32 mouse cellular contexts compared by ENCODE assay signal in genomic region chr1:16016366-16016765, GRCm38 (mm10).
"Had no signal": no experiment of that assay in that cellular context is flagged by ENCODE, and none has a peak within 500 bp of the region (broad histone marks: within the 10 kb centered on the region; RNA-seq: fewer than 3 reads in every experiment).

No protein-coding gene starts in this region.

- H3K4me2 ChIP-seq: limb, embryonic 12.5 days; limb, embryonic 13.5 days; limb, embryonic 15.5 days; liver, embryonic 11.5 days; liver, embryonic 12.5 days; liver, embryonic 13.5 days; liver, embryonic 15.5 days; lung, embryonic 14.5 days; lung, embryonic 15.5 days; midbrain, embryonic 11.5 days; midbrain, embryonic 12.5 days; midbrain, embryonic 13.5 days; midbrain, embryonic 15.5 days; neural tube, embryonic 12.5 days; neural tube, embryonic 13.5 days had no signal

- H3K9ac ChIP-seq: limb, embryonic 12.5 days; limb, embryonic 13.5 days; limb, embryonic 15.5 days; liver, embryonic 12.5 days; liver, embryonic 13.5 days; liver, embryonic 14.5 days; liver, embryonic 15.5 days; lung, embryonic 14.5 days; lung, embryonic 15.5 days; midbrain, embryonic 12.5 days; midbrain, embryonic 13.5 days; midbrain, embryonic 15.5 days; neural tube, embryonic 12.5 days; neural tube, embryonic 13.5 days had no signal

- H3K27me3 ChIP-seq: limb, embryonic 12.5 days; limb, embryonic 13.5 days; limb, embryonic 15.5 days; liver, embryonic 12.5 days; liver, embryonic 13.5 days; liver, embryonic 15.5 days; lung, embryonic 15.5 days; megakaryocyte, embryonic 14.5 days; midbrain, embryonic 12.5 days; midbrain, embryonic 13.5 days; midbrain, embryonic 15.5 days; neural tube, embryonic 12.5 days; neural tube, embryonic 13.5 days had no signal

- H3K4me1 ChIP-seq: limb, embryonic 10.5 days; limb, embryonic 12.5 days; limb, embryonic 13.5 days; limb, embryonic 15.5 days; liver, embryonic 12.5 days; liver, embryonic 13.5 days; liver, embryonic 15.5 days; lung, embryonic 15.5 days; megakaryocyte, embryonic 14.5 days; midbrain, embryonic 10.5 days; midbrain, embryonic 12.5 days; midbrain, embryonic 13.5 days; midbrain, embryonic 15.5 days; neural tube, embryonic 12.5 days; neural tube, embryonic 13.5 days had no signal

- H3K36me3 ChIP-seq: limb, embryonic 10.5 days; limb, embryonic 12.5 days; limb, embryonic 13.5 days; limb, embryonic 15.5 days; liver, embryonic 12.5 days; liver, embryonic 13.5 days; liver, embryonic 15.5 days; lung, embryonic 15.5 days; midbrain, embryonic 10.5 days; midbrain, embryonic 12.5 days; midbrain, embryonic 13.5 days; midbrain, embryonic 15.5 days; neural tube, embryonic 12.5 days; neural tube, embryonic 13.5 days had no signal

- ATAC-seq: liver, embryonic 12.5 days; lung, postnatal 0 days; midbrain, embryonic 13.5 days; midbrain, embryonic 15.5 days; midbrain, embryonic 16.5 days had no signal

- DNase-seq: left cerebral cortex, postnatal 4 days; liver; liver, embryonic 13.5 days; lung, adult 18-20 months; lung, adult 2 months; lung, embryonic 14.5 days; lung, postnatal 10 days; lung, postnatal 14 days; lung, postnatal 36 days; lung, postnatal 4 days; midbrain, embryonic 14.5 days had no signal

- H3K4me3 ChIP-seq: limb, embryonic 10.5 days; limb, embryonic 12.5 days; limb, embryonic 13.5 days; limb, embryonic 15.5 days; liver, embryonic 12.5 days; liver, embryonic 13.5 days; liver, embryonic 15.5 days; lung, embryonic 15.5 days; megakaryocyte, embryonic 14.5 days; midbrain, embryonic 10.5 days; midbrain, embryonic 12.5 days; midbrain, embryonic 13.5 days; midbrain, embryonic 15.5 days; myocyte; neural tube, embryonic 12.5 days; neural tube, embryonic 13.5 days had no signal

- H3K9me3 ChIP-seq: limb, embryonic 10.5 days; limb, embryonic 12.5 days; limb, embryonic 13.5 days; limb, embryonic 15.5 days; liver, embryonic 12.5 days; liver, embryonic 15.5 days; lung, embryonic 15.5 days; midbrain, embryonic 10.5 days; midbrain, embryonic 12.5 days; midbrain, embryonic 13.5 days; midbrain, embryonic 15.5 days; neural tube, embryonic 12.5 days; neural tube, embryonic 13.5 days had no signal

- H3K27ac ChIP-seq: limb, embryonic 10.5 days; limb, embryonic 12.5 days; limb, embryonic 13.5 days; limb, embryonic 15.5 days; liver, embryonic 12.5 days; liver, embryonic 13.5 days; liver, embryonic 14.5 days; liver, embryonic 15.5 days; lung, embryonic 15.5 days; macrophage; midbrain, embryonic 10.5 days; midbrain, embryonic 12.5 days; midbrain, embryonic 13.5 days; midbrain, embryonic 15.5 days; neural tube, embryonic 12.5 days; neural tube, embryonic 13.5 days had no signal
